Mouse (Mus musculus): Measurements from ENCODE around the gene Scamp5. TPM values are rescaled to one million over a fixed set of nuclear protein-coding genes. Genes with fewer than 3 reads are reported as not detected.

The Scamp5 gene
- polyA plus RNA-seq, 1 experiment from 2014 or later, result 9.6 TPM

- 84% methylated on average over 3 of the region's 3 CpGs for WGBS
- Histone ChIP-seq H3K36me3 (replicated peaks) (no peaks in the 10 kb centered on the region), H3K27me3 (replicated peaks; ENCODE audit: low read depth, poor library complexity, severe bottlenecking) (no peaks in the 10 kb centered on the region), H3K4me1 (peaks cover 26% of the 10 kb centered on the region), H3K9me3 (no peaks in the 10 kb centered on the region), H3K4me3 (no peak overlapping the region), H3K27ac (replicated peaks) (no peak overlapping the region)
- no peak for DNase-seq (ENCODE audit: low spot score)
These were observed 42.7 kb downstream of the Scamp5 start for GRCm38 (mm10) chr9:57425116-57425515.

DNA sequence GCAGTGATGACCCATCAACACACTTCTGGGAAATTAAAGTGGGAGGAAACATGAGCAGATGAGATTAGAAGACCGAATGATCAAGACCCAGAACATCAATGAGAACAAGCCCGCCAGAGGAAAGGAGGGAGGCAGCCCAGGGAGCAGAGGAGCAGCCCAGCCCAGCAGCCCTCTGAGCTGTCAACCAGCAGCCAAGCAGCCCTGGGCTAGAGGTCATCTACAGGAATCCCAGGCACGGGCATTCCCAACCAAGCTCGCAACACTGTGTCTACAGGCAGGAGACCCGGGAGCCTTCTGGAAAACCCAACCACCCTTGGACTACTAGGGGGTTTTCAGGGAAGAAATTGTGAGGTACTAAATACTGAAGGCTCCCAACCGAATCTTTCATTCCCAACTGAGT lies 43.8 kb downstream of the Scamp5 start:
- Histone ChIP-seq H3K4me1 (peaks cover 36% of the 10 kb centered on the region), H3K27ac (replicated peaks) (no peak overlapping the region), H3K27me3 (replicated peaks; ENCODE audit: low read depth, poor library complexity, severe bottlenecking) (no peaks in the 10 kb centered on the region), H3K9me3 (no peaks in the 10 kb centered on the region), H3K36me3 (replicated peaks) (no peaks in the 10 kb centered on the region), H3K4me3 (no peak overlapping the region)
- WGBS, result 74% methylated on average over 6 of the region's 6 CpGs
- no peak for DNase-seq (ENCODE audit: low spot score)

DNA sequence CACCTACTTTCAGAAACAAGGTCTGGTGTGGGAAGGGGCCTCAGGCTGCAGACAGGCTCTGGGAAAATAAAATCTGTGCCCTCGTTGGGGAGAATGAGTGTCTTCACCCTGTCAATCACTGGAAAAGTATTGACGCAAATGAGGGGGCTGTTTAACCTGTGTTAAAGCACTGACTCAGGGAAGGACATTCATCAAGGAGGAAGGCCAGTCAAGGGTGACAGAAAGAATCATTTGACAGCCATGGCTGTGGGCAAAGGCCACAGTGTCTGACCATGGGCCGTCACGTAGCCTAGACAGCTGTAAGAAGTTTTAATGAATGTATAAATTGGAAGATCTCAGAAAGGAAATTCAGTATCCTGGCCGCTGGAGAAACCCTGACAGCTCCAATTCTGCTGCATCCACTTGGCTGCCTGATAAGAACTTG lies 46.2 kb downstream of the Scamp5 start:
- Histone ChIP-seq H3K27ac (replicated peaks) (peak overlapping the region; percentile 72; the same call in 1 of the 2 replicates), H3K4me3 (no peak overlapping the region), H3K9me3 (no peaks in the 10 kb centered on the region), H3K4me1 (peaks cover 25% of the 10 kb centered on the region), H3K36me3 (replicated peaks) (no peaks in the 10 kb centered on the region), H3K27me3 (replicated peaks; ENCODE audit: low read depth, poor library complexity, severe bottlenecking) (no peaks in the 10 kb centered on the region)
- no peak for DNase-seq (ENCODE audit: low spot score)
- 72% methylated on average over 5 of the region's 5 CpGs for WGBS

GRCm38 (mm10) chr9:57421121-57421571 lies 46.7 kb downstream of the Scamp5 start:
- Histone ChIP-seq H3K4me1 (peaks cover 25% of the 10 kb centered on the region), H3K27ac (replicated peaks) (peak overlapping the region; percentile 72), H3K4me3 (no peak overlapping the region), H3K9me3 (no peaks in the 10 kb centered on the region), H3K27me3 (replicated peaks; ENCODE audit: low read depth, poor library complexity, severe bottlenecking) (no peaks in the 10 kb centered on the region), H3K36me3 (replicated peaks) (no peaks in the 10 kb centered on the region)
- WGBS, result 73% methylated on average over 9 of the region's 9 CpGs
- peak; percentile 34 for DNase-seq (ENCODE audit: low spot score)

DNA sequence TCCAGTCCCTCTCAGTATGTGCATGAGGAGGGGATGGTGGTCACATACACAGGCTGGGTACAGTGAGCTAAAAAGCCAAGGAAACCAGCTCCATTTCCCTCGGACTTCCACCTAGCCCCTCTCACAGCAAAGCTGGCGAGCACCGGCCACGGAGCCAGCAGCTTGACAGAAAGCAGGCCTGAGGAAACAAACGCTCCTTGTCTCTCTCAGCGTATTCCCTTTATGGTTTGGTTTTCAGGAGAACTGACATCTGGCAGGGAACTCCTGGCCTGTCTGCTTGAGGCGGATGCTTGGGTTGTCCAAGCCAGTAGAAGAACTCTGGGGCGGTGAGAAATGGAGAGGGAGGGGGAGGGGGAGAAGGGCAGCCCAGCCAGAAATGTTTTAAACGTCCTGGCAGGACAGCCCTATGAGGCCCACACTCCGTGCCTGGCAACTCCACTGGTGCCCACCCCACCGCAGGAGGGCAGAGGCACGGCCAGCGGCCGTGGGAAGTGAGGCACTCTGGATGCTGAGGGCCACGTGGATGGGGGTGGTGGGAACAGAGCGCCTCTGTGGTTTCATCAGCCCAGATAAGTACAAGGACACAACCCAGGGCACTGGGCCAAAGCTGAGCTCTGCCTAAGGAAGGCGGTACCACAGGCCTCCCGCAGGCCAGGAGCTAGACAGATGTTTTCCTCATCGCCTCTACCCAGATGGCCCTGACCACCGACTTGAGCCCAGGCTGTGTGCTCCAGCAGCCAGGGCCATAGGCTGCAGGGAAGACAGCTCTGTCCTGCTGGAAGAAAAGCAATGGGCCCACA lies 47.3 kb downstream of the Scamp5 start:
- no peak for DNase-seq (ENCODE audit: low spot score)
- no peak overlapping the region for H3K4me3 ChIP-seq
- peaks cover 25% of the 10 kb centered on the region for H3K4me1 ChIP-seq
- H3K27ac ChIP-seq (replicated peaks), result peak overlapping the region; percentile 72
- H3K9me3 ChIP-seq, result no peaks in the 10 kb centered on the region
- H3K36me3 ChIP-seq (replicated peaks), result no peaks in the 10 kb centered on the region
- 58% methylated on average over 20 of the region's 20 CpGs for WGBS
- H3K27me3 ChIP-seq (replicated peaks; ENCODE audit: low read depth, poor library complexity, severe bottlenecking), result no peaks in the 10 kb centered on the region

- Histone ChIP-seq H3K27me3 (replicated peaks; ENCODE audit: low read depth, poor library complexity, severe bottlenecking) (no peaks in the 10 kb centered on the region), H3K4me1 (peaks cover 25% of the 10 kb centered on the region), H3K27ac (replicated peaks) (peak overlapping the region; percentile 72), H3K36me3 (replicated peaks) (peaks cover 6% of the 10 kb centered on the region), H3K9me3 (no peaks in the 10 kb centered on the region), H3K4me3 (no peak overlapping the region)
- DNase-seq (ENCODE audit: low spot score), result no peak
- WGBS, result 89% methylated on average over 16 of the region's 16 CpGs
These were observed 48.2 kb downstream of the Scamp5 start for GRCm38 (mm10) chr9:57419521-57420267.

DNA sequence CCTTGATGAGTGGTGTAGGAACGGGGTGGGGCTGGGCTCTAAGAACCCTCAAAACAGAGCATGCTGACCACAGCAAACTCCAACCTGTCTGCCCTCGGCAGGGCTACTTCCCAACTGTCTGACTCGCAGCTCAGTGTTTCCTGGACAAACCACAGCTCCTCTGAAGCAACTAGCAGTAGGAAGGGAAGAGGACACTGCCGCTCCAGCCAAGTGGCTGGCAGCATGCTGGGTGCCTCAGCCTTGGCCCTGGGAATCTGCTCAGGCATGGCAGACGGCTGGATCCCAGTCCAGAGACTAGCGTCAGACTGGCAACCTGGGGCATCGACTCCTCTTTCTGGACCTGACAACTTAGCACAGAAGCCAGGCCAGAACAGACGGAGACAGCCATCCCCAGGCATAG lies 50.5 kb downstream of the Scamp5 start:
- no peak for DNase-seq (ENCODE audit: low spot score)
- peaks cover 16% of the 10 kb centered on the region for H3K36me3 ChIP-seq (replicated peaks)
- 87% methylated on average over 8 of the region's 8 CpGs for whole genome bisulfite sequencing
- no peaks in the 10 kb centered on the region for H3K9me3 ChIP-seq
- H3K4me1 ChIP-seq, result peaks cover 29% of the 10 kb centered on the region
- no peak overlapping the region for H3K4me3 ChIP-seq
- no peaks in the 10 kb centered on the region for H3K27me3 ChIP-seq (replicated peaks; ENCODE audit: low read depth, poor library complexity, severe bottlenecking)
- H3K27ac ChIP-seq (replicated peaks), result no peak overlapping the region

GRCm38 (mm10) chr9:57407120-57407905 lies 60.5 kb downstream of the Scamp5 start:
- Histone ChIP-seq H3K4me3 (no peak overlapping the region), H3K36me3 (replicated peaks) (no peaks in the 10 kb centered on the region), H3K27me3 (replicated peaks; ENCODE audit: low read depth, poor library complexity, severe bottlenecking) (no peaks in the 10 kb centered on the region), H3K9me3 (no peaks in the 10 kb centered on the region), H3K27ac (replicated peaks) (no peak overlapping the region), H3K4me1 (no peaks in the 10 kb centered on the region)
- 94% methylated on average over 9 of the region's 9 CpGs for WGBS
- DNase-seq (ENCODE audit: low spot score), result no peak

GRCm38 (mm10) chr9:57406395-57406794 lies 61.5 kb downstream of the Scamp5 start:
- no peaks in the 10 kb centered on the region for H3K4me1 ChIP-seq
- H3K9me3 ChIP-seq, result no peaks in the 10 kb centered on the region
- H3K4me3 ChIP-seq, result no peak overlapping the region
- H3K27ac ChIP-seq (replicated peaks), result no peak overlapping the region
- DNase-seq (ENCODE audit: low spot score), result no peak
- no peaks in the 10 kb centered on the region for H3K27me3 ChIP-seq (replicated peaks; ENCODE audit: low read depth, poor library complexity, severe bottlenecking)
- 90% methylated on average over 5 of the region's 5 CpGs for WGBS
- no peaks in the 10 kb centered on the region for H3K36me3 ChIP-seq (replicated peaks)

DNA sequence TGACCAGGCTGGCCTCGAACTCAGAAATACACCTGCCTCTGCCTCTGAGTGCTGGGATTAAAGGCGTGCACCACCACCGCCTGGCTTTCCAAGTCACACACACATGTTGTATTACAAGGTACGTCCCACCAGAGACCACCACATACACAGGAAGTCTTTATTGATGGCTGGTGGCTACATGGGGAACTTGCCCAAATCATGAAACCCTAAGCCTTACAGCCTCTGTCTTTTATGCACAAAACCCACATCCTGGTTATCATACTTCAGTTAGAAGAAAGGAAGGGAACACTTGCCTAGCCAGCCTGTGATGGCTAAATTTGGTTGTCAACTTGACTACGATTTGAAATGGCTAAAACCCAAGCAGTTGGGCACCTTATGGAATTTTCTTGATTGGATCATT lies 63.8 kb downstream of the Scamp5 start:
- no peak overlapping the region for H3K27ac ChIP-seq (replicated peaks)

DNA sequence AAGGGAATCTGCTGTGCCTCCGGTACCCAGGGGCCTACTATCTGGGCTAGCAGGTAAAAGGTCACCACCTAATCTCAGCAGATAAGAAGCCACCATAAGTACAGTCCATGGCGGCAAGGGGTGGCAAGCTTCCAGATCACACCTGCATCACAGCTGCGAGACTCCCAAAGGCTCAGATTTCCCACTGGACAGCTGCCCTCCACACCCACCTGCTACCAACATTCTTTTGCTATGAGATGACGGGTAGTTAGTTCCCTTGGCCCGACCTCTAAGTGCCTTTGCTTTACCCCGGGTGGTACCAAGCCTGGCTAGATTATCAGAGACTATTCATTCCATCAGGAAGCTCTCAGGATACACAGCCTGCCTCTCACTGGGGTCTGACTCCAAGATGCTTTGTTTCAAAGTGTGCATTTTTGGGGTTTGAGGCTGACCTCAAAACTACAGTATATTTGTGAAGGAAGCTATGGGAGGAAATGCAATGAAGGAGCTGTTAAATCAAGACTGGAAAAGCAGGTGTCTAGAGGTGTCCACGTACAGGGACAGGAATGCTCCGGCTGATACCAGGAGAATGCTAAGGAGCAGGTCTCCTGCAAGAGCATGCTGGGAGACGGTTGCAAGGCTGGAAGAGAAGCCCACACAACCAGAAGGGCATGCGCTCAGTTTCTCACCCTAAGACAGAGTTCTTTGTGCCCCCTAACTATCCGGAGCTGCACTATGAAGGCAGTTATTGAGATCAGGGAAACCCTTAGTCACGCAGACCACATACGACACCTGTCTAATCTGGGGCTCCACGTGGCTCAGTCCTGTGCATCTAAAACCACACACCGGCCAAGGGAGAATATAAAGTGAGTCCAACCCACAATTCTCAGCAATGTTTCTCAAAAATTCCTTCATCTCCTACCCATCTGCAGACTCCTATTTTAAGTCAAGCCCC lies 65.3 kb downstream of the Scamp5 start:
- peaks cover 15% of the 10 kb centered on the region; the same call in 1 of the 2 replicates for H3K9me3 ChIP-seq
- no peaks in the 10 kb centered on the region for H3K36me3 ChIP-seq (replicated peaks)
- no peak for DNase-seq (ENCODE audit: low spot score)
- WGBS, result 87% methylated on average over 15 of the region's 15 CpGs
- H3K4me1 ChIP-seq, result no peaks in the 10 kb centered on the region
- no peak overlapping the region for H3K27ac ChIP-seq (replicated peaks)
- no peak overlapping the region for H3K4me3 ChIP-seq
- H3K27me3 ChIP-seq (replicated peaks; ENCODE audit: low read depth, poor library complexity, severe bottlenecking), result no peaks in the 10 kb centered on the region

More for the DNA sequence above, 63.8 kb downstream of the Scamp5 start:
- Histone ChIP-seq H3K36me3 (replicated peaks) (no peaks in the 10 kb centered on the region), H3K4me1 (no peaks in the 10 kb centered on the region), H3K9me3 (peaks cover 15% of the 10 kb centered on the region; the same call in 1 of the 2 replicates), H3K4me3 (no peak overlapping the region), H3K27me3 (replicated peaks; ENCODE audit: low read depth, poor library complexity, severe bottlenecking) (no peaks in the 10 kb centered on the region)
- DNase-seq (ENCODE audit: low spot score), result no peak
- WGBS, result 88% methylated on average over 5 of the region's 5 CpGs
